9 mouse cellular contexts compared by ENCODE assay signal in genomic region chr1:55489355-55489754, GRCm38 (mm10).
DNase-seq lines count a peak whose midpoint lies in the region; ATAC-seq lines count a peak whose summit lies in the region.
"Had no signal": no experiment of that assay in that cellular context is flagged by ENCODE, and none has a peak within 500 bp of the region (broad histone marks: within the 10 kb centered on the region; RNA-seq: fewer than 3 reads in every experiment).

No protein-coding gene starts in this region.

- 46% methylated on average over 6 of the region's 6 CpGs for WGBS in embryonic facial prominence, embryonic 14.5 days
- 67% methylated on average over 6 of the region's 6 CpGs for WGBS in embryonic facial prominence, embryonic 10.5 days

- H3K36me3 ChIP-seq in embryonic facial prominence, embryonic 14.5 days (ENCODE audit: control insufficient read depth, insufficient read depth, low read length) = no peaks in the 10 kb centered on the region
- no peaks in the 10 kb centered on the region for H3K36me3 ChIP-seq in embryonic facial prominence, embryonic 10.5 days (replicated peaks)
- H3K36me3 ChIP-seq: heart, embryonic 15.5 days had no signal

- ATAC-seq in embryonic facial prominence, embryonic 14.5 days (ENCODE audit: low read depth) = peak; percentile 79
- ATAC-seq in CD4-positive, CD25-positive, alpha-beta regulatory T cell, adult 4 months = no peak

- no peak overlapping the region for H3K4me3 ChIP-seq in embryonic facial prominence, embryonic 14.5 days (ENCODE audit: low read depth, low read length)
- H3K4me3 ChIP-seq in embryonic facial prominence, embryonic 10.5 days = no peak overlapping the region
- H3K4me3 ChIP-seq: heart, embryonic 15.5 days had no signal

- no peak overlapping the region for H3K27ac ChIP-seq in embryonic facial prominence, embryonic 14.5 days (replicated peaks; ENCODE audit: low read depth, low read length)
- no peak overlapping the region for H3K27ac ChIP-seq in embryonic facial prominence, embryonic 10.5 days (replicated peaks)
- H3K27ac ChIP-seq: heart, embryonic 15.5 days had no signal

- H3K9me3 ChIP-seq in embryonic facial prominence, embryonic 14.5 days (ENCODE audit: control insufficient read depth, low read length) = no peaks in the 10 kb centered on the region
- H3K9me3 ChIP-seq in embryonic facial prominence, embryonic 10.5 days = no peaks in the 10 kb centered on the region
- H3K9me3 ChIP-seq: heart, embryonic 15.5 days had no signal

- no peak overlapping the region for H3K4me2 ChIP-seq in embryonic facial prominence, embryonic 14.5 days (ENCODE audit: low read depth, low read length)
- H3K4me2 ChIP-seq: heart, embryonic 15.5 days had no signal

- no peaks in the 10 kb centered on the region for H3K4me1 ChIP-seq in embryonic facial prominence, embryonic 14.5 days (ENCODE audit: control insufficient read depth, insufficient read depth, low read length)
- no peaks in the 10 kb centered on the region for H3K4me1 ChIP-seq in embryonic facial prominence, embryonic 10.5 days
- H3K4me1 ChIP-seq: heart, embryonic 15.5 days had no signal

- DNase-seq in embryonic facial prominence, embryonic 14.5 days (ENCODE audit: low spot score) = peak; percentile 58
- DNase-seq in embryonic facial prominence, embryonic 10.5 days (ENCODE audit: low spot score) = no peak
- peak; percentile 33 to 44 for DNase-seq in cerebellum, postnatal 25 days
- peak; percentile 67 to 70 for DNase-seq in layer of hippocampus, adult 8-10 months (ENCODE audit: low spot score in 2 of 2)
- peak; percentile 59 for DNase-seq in right cerebral cortex, adult 18-20 months
- no peak for DNase-seq in urinary bladder, postnatal 4 days (ENCODE audit: low spot score in 2 of 2)
- no peak for DNase-seq in spleen, postnatal 10 days (ENCODE audit: low spot score in 2 of 2)

- no peak overlapping the region for H3K9ac ChIP-seq in embryonic facial prominence, embryonic 14.5 days (ENCODE audit: low read depth, low read length)
- H3K9ac ChIP-seq: heart, embryonic 15.5 days had no signal

- no peaks in the 10 kb centered on the region for H3K27me3 ChIP-seq in embryonic facial prominence, embryonic 14.5 days (replicated peaks; ENCODE audit: control insufficient read depth, insufficient read depth, low read length)
- H3K27me3 ChIP-seq in embryonic facial prominence, embryonic 10.5 days (replicated peaks; ENCODE audit: low read depth, poor library complexity, severe bottlenecking) = no peaks in the 10 kb centered on the region
- H3K27me3 ChIP-seq: heart, embryonic 15.5 days had no signal

Comparison
In these comparisons a context has a peak if more than half of its experiments do, and no peak if none do; other contexts are left out.
1. DNase-seq: peak in embryonic facial prominence, embryonic 14.5 days (single experiment), cerebellum, postnatal 25 days (2 of 2), layer of hippocampus, adult 8-10 months (2 of 2) and right cerebral cortex, adult 18-20 months (single experiment); none in embryonic facial prominence, embryonic 10.5 days (single experiment), urinary bladder, postnatal 4 days (0 of 2) and spleen, postnatal 10 days (0 of 2).